Comparison of ENCODE assay signal across 8 mouse cellular contexts in genomic region chr12:44221070-44221469, GRCm38 (mm10). TPM values are rescaled to one million over a fixed set of nuclear protein-coding genes. Genes with fewer than 3 reads are reported as not detected.
DNase-seq lines count a peak whose midpoint lies in the region; ATAC-seq and TF ChIP-seq lines count a peak whose summit lies in the region.
"Not testable (repeated sequence)": the region's sequence is repeated elsewhere in the genome, so short reads cannot be mapped to it uniquely, and the experiment has no call there.

Gene Pnpla8 (plus strand): TSS chr12:44221370.

- not testable (repeated sequence) for TF ChIP-seq POLR2A in spleen, adult 2 months (IDR thresholded peaks at IDR 0.05; ENCODE audit: low read depth, low read length)

- in situ Hi-C loops in ES-E14 (cut with MboI; ENCODE audit: low sequenced_read_pairs in 2 of 2, unreplicated experiment in 2 of 2): not testable (repeated sequence)

- H3K4me2 ChIP-seq in embryonic facial prominence, embryonic 11.5 days (ENCODE audit: low read depth, low read length): peak within 1 kb of the TSS; percentile 88
- H3K4me2 ChIP-seq in kidney, embryonic 15.5 days: peak within 1 kb of the TSS; percentile 91
- H3K4me2 ChIP-seq in limb, embryonic 12.5 days: peak within 1 kb of the TSS; percentile 81

- H3K27me3 ChIP-seq in embryonic facial prominence, embryonic 11.5 days (ENCODE audit: control insufficient read depth, insufficient read depth, low read length); kidney, embryonic 15.5 days; spleen, adult 2 months (ENCODE audit: control insufficient read depth, insufficient read depth, low read length): not testable (repeated sequence)
- H3K27me3 ChIP-seq in limb, embryonic 12.5 days: peaks cover 18% of the 10 kb centered on the region

- intact Hi-C loops in heart, postnatal 14 days (cut with DNase I): not testable (repeated sequence)

- peak within 1 kb of the TSS; percentile 71 for H3K9ac ChIP-seq in ES-E14 (ENCODE audit: insufficient read depth, low read depth, low read length, poor library complexity, severe bottlenecking)
- peak within 1 kb of the TSS; percentile 76 for H3K9ac ChIP-seq in embryonic facial prominence, embryonic 11.5 days (replicated peaks; ENCODE audit: low read length)
- H3K9ac ChIP-seq in kidney, embryonic 15.5 days: peak within 1 kb of the TSS; percentile 60
- peak within 1 kb of the TSS; percentile 71 for H3K9ac ChIP-seq in limb, embryonic 12.5 days (replicated peaks)

- H3K27ac ChIP-seq in ES-E14 (ENCODE audit: insufficient read depth, low read depth, low read length, poor library complexity, severe bottlenecking); embryonic facial prominence, embryonic 11.5 days (replicated peaks; ENCODE audit: low read depth, low read length); kidney, embryonic 15.5 days; limb, embryonic 12.5 days; spleen, adult 2 months (ENCODE audit: insufficient read depth, low read length): not testable (repeated sequence)

- not testable (repeated sequence) for H3K36me3 ChIP-seq in ES-E14 (ENCODE audit: control insufficient read depth, insufficient read depth, low read length, poor library complexity, severe bottlenecking); embryonic facial prominence, embryonic 11.5 days (replicated peaks; ENCODE audit: control insufficient read depth, insufficient read depth, low read depth, low read length); kidney, embryonic 15.5 days; limb, embryonic 12.5 days; spleen, adult 2 months (ENCODE audit: control insufficient read depth, insufficient read depth, low read length)

- peak within 1 kb of the TSS; percentile 69 to 78 for H3K4me3 ChIP-seq in ES-E14 (ENCODE audit: insufficient read depth in 1 of 2, low read depth in 1 of 2, low read length in 2 of 2, poor library complexity in 1 of 2, severe bottlenecking in 1 of 2)
- H3K4me3 ChIP-seq in embryonic facial prominence, embryonic 11.5 days (ENCODE audit: low read depth, low read length): peak within 1 kb of the TSS; percentile 63
- peak within 1 kb of the TSS; percentile 71 for H3K4me3 ChIP-seq in kidney, embryonic 15.5 days (replicated peaks)
- H3K4me3 ChIP-seq in limb, embryonic 12.5 days (replicated peaks): peak within 1 kb of the TSS; percentile 65
- peak within 1 kb of the TSS; percentile 58 for H3K4me3 ChIP-seq in spleen, adult 2 months (ENCODE audit: extremely low read depth, insufficient read depth, insufficient read length)

- TF ChIP-seq CTCF in spleen, adult 2 months (IDR thresholded peaks at IDR 0.05; ENCODE audit: extremely low read depth, insufficient read depth, insufficient read length, insufficient replicate concordance): not testable (repeated sequence)

- H3K9me3 ChIP-seq in ES-E14 (ENCODE audit: control insufficient read depth, insufficient read depth, low read depth, low read length); embryonic facial prominence, embryonic 11.5 days (replicated peaks; ENCODE audit: control insufficient read depth, low read length); kidney, embryonic 15.5 days (replicated peaks); limb, embryonic 12.5 days: not testable (repeated sequence)

- ATAC-seq in embryonic facial prominence, embryonic 11.5 days (replicated peaks; ENCODE audit: insufficient number of reproducible peaks, low FRiP score, low TSS enrichment, low read depth); kidney, embryonic 15.5 days (replicated peaks; ENCODE audit: low FRiP score); limb, embryonic 12.5 days (ENCODE audit: insufficient number of reproducible peaks, insufficient read depth, low FRiP score, low TSS enrichment, low read depth); megakaryocyte progenitor cell, adult 5-6 weeks (replicated peaks; ENCODE audit: poor library complexity): not testable (repeated sequence)

- DNase-seq in ES-E14 (ENCODE audit: low read depth, low spot score); embryonic facial prominence, embryonic 11.5 days (ENCODE audit: low spot score); gastrocnemius, adult 8-10 months (ENCODE audit: low spot score in 2 of 2); heart, postnatal 14 days; spleen, adult 2 months (ENCODE audit: low read depth in 1 of 2, low spot score in 2 of 2): not testable (repeated sequence)

- 92% methylated on average over 2 of the region's 2 CpGs for WGBS in embryonic facial prominence, embryonic 11.5 days
- 95% methylated on average over 2 of the region's 2 CpGs for WGBS in kidney, embryonic 15.5 days
- 91% methylated on average over 2 of the region's 2 CpGs for WGBS in limb, embryonic 12.5 days
- 96% methylated on average over 2 of the region's 2 CpGs for WGBS in spleen, adult 2 months

- not testable (repeated sequence) for H3K4me1 ChIP-seq in ES-E14 (ENCODE audit: control insufficient read depth in 2 of 2, insufficient read depth in 2 of 2, low read length in 2 of 2, poor library complexity in 1 of 2); embryonic facial prominence, embryonic 11.5 days (ENCODE audit: control insufficient read depth, insufficient read depth, low read length); kidney, embryonic 15.5 days; limb, embryonic 12.5 days (replicated peaks); spleen, adult 2 months (ENCODE audit: control insufficient read depth, insufficient read depth, insufficient read length)

RNA-seq across cellular contexts. Expression of gene Pnpla8, which starts in this region (rescaled TPM):
- 23.6 and 25.2 TPM in 2 replicates for total RNA-seq in ES-E14 (2012; rRNA removed)
- 70.2 and 72.6 TPM in 2 replicates for polyA plus RNA-seq in embryonic facial prominence, embryonic 11.5 days (2014; fragmentation: Nextera tagmentation; extraction: Ambion mirVana)
- total RNA-seq in gastrocnemius, adult 8-10 months (2022): 100 to 1,000 TPM; 152 to 185 (median 171) TPM
- 100 to 1,000 TPM; 110 to 119 TPM for total RNA-seq in heart, postnatal 14 days (2021)
- 65.1 and 71.8 TPM in 2 replicates for polyA plus RNA-seq in kidney, embryonic 15.5 days (2015; fragmentation: Nextera tagmentation; extraction: Ambion mirVana)
- polyA plus RNA-seq in limb, embryonic 12.5 days (2016; fragmentation: Nextera tagmentation; extraction: Ambion mirVana): 55.9 and 59.0 TPM in 2 replicates
- 33.1 and 39.6 TPM in 2 replicates for total RNA-seq in megakaryocyte progenitor cell, adult 5-6 weeks (2015)
- total RNA-seq in megakaryocyte progenitor cell, adult 5-6 weeks (2017): 32.2 and 35.9 TPM in 2 replicates
- 4.2 and 4.6 TPM in 2 replicates for polyA plus RNA-seq in spleen, adult 2 months (2012; rRNA removed)

Comparison
In these comparisons a context has a peak if more than half of its experiments do, and no peak if none do; other contexts are left out.
1. RNA of gene Pnpla8 (polyA plus RNA-seq): 70.2 to 72.6 TPM in embryonic facial prominence, embryonic 11.5 days, 65.1 to 71.8 TPM in kidney, embryonic 15.5 days and 55.9 to 59.0 TPM in limb, embryonic 12.5 days; 4.2 to 4.6 TPM in spleen, adult 2 months; every median in the first group is over 10 times any median in the second.
2. Peak in every context shown above with its lines, with median percentiles within 50 percentile points of each other: H3K4me3 ChIP-seq, H3K9ac ChIP-seq and H3K4me2 ChIP-seq.